Mouse (Mus musculus) ovary, postnatal 36 days (tissue): Measurements from ENCODE around the gene Frrs1l.

ENCODE experiments used
- DNase-seq: peaks from one replicate; pipeline ENCODE4 v3.0.0; 2022; ENCODE audit warnings: low spot score, mixed read lengths

The Frrs1l gene

GRCm38 (mm10) chr4:56912382-56913001 is 77.7 kb downstream of the Frrs1l start:
- DNase-seq, result no peak

DNA sequence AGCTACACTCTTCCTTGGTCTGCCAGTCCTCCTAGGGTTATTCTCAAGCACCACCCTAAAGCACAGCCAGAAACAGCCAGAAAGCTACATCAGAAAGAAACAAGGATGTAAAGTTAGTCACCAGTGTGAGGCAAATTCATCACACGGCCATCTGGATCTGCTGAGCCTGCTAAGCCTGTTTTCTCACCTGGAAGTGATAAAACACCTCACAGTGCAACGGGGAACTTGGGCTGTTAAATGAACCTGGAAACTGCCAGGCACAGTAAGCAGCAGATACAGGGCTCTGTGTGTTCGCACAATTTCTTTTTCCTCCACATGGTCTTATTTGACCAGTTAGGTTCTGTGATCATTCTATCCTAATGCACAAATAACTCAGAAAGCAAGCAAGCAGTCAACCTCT is 80.6 kb downstream of the Frrs1l start:
- DNase-seq, result no peak

DNA sequence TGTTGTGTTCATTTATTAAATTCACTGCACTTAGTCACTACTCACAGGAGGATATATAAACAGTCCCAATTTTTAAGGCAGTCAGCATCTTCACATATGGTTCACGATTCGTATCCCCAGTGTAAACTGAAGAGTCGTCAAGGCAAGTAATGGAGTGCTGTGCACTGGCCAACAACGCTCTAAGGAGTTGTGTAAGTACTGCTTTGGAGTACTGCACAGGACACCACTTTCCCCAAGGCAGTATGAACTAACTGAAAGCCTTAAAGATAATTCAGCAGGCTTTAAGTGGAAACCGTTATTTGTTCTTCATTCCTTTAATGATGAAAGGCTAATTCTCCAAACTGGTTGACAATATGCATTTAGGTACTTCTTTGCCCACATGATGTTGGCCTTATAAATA is 82.5 kb downstream of the Frrs1l start:
- no peak for DNase-seq
